Mouse (Mus musculus): ENCODE results near the gene Elk3.

- no peak for TF ChIP-seq ZC3H11A (IDR thresholded peaks at IDR 0.05; ENCODE audit: borderline replicate concordance, low read depth, low read length)
- no peak for TF ChIP-seq MAFK (IDR thresholded peaks at IDR 0.05; ENCODE audit: insufficient read depth, low read depth, low read length)
- TF ChIP-seq HCFC1 (IDR thresholded peaks at IDR 0.05; ENCODE audit: borderline replicate concordance, insufficient read depth, low read length) = no peak
- no peak for TF ChIP-seq ZNF384 (IDR thresholded peaks at IDR 0.05; ENCODE audit: low read depth, low read length)
Measured at GRCm38 (mm10) chr10:93303231-93303630, 7.7 kb downstream of the Elk3 start.
